Mouse (Mus musculus) forebrain, embryonic 16.5 days (tissue): ENCODE results near the gene Dpp8. TPM values are rescaled to one million over a fixed set of nuclear protein-coding genes. Genes with fewer than 3 reads are reported as not detected.

Experiments
- ATAC-seq: fragments of 200-750 bp; cut with Nextera tagmentation; 2 replicates; pipeline ENCODE4 v1.8.0; 2017; ENCODE audit warnings: mild to moderate bottlenecking, moderate library complexity
- H3K27ac ChIP-seq: fragments of 300-500 bp; sonication (generic); 2 replicates; pipeline ENCODE4 v1.5.1; 2014; ENCODE audit warnings: low read length, control low read depth
- H3K27me3 ChIP-seq: fragments of 300-500 bp; sonication (generic); replicated peaks from 2 replicates; pipeline ENCODE4 v1.6.1; 2014; ENCODE audit warnings: low read length; ENCODE audit not compliant: control insufficient read depth, insufficient read depth
- H3K36me3 ChIP-seq: fragments of 300-500 bp; sonication (generic); 2 replicates; pipeline ENCODE4 v1.6.1; 2014; ENCODE audit not compliant: control insufficient read depth, insufficient read depth
- H3K4me1 ChIP-seq: fragments of 300-500 bp; sonication (generic); replicated peaks from 2 replicates; pipeline ENCODE4 v1.6.1; 2014; ENCODE audit warnings: low read length; ENCODE audit not compliant: control insufficient read depth, insufficient read depth
- H3K4me2 ChIP-seq: fragments of 300-500 bp; sonication (generic); 2 replicates; pipeline ENCODE4 v1.6.1; 2014; ENCODE audit warnings: mild to moderate bottlenecking, low read length, control low read depth
- H3K4me3 ChIP-seq: fragments of 300-500 bp; sonication (generic); replicated peaks from 2 replicates; pipeline ENCODE4 v1.5.1; 2014; ENCODE audit warnings: mild to moderate bottlenecking, low read length, control low read depth
- H3K9ac ChIP-seq: fragments of 300-500 bp; sonication (generic); replicated peaks from 2 replicates; pipeline ENCODE4 v1.6.1; 2014; ENCODE audit warnings: low read depth, low read length, control low read depth
- H3K9me3 ChIP-seq: fragments of 300-500 bp; sonication (generic); 2 replicates; pipeline ENCODE4 v1.6.1; 2016; ENCODE audit warnings: low read length; ENCODE audit not compliant: control insufficient read depth
- WGBS: fragments of 180-500 bp; shearing (Covaris S2); extraction: QIAGEN DNeasy Blood & Tissue Kit; methylation state at CpG from one replicate; pipeline ENCODE4 v1.1.7; 2014; 5-methylcytosine and 5-hydroxymethylcytosine counted together
- polyA plus RNA-seq: library from polyadenylated mRNA; unstranded; fragments of >200 nt; fragmentation: Nextera tagmentation; extraction: Ambion mirVana; gene quantifications from 2 replicates; pipeline ENCODE4 v1.2.1, GENCODE M21; 2015

The Dpp8 gene
- polyA plus RNA-seq, 1 experiment from 2014 or later = 46.4 TPM

DNA sequence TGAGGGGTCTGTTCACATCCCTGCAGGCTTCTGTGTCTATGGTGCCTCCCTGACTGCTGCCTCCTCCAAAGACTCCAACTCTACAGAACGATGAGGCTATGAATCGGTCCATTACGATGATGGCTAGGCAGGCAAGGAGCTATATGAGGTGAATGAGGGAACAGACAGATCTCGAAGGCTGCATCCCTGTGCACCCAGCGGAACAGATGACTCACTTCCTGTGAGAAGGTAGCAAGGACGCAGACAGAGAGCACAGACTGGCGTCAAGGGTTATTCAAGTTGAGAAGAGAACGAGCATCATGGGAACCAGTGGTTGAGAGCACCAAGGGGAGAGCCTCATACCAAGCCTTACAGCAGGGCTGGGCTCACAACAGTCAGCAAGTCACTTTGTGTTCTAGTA lies 21.6 kb upstream of the Dpp8 start:
- peaks cover 5% of the 10 kb centered on the region for H3K4me1 ChIP-seq
- 85% methylated on average over 8 of the region's 8 CpGs for WGBS

DNA sequence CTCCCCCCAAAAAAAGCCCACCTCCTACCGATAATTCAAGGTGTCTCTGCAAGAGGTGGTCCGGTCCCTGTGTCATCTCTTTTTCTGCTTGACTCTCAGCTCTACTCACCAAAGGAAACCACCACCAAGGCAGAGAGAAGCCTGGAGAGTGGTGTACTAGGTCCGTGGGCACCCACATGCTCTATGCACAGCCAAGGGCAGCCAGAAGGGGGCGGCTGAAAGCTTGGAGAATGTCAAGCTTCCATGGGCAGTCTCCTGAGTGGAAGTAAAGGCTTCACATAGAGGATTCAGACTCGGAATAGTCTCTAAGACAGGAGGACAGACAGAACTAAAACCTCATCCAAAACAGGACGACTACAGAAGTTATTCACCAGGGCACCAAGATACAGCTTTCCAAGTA lies 20.9 kb upstream of the Dpp8 start:
- no peak overlapping the region for H3K4me2 ChIP-seq
- no peaks in the 10 kb centered on the region for H3K27me3 ChIP-seq
- no peak overlapping the region for H3K9ac ChIP-seq
- 57% methylated on average over 6 of the region's 6 CpGs for WGBS
- peaks cover 6% of the 10 kb centered on the region for H3K36me3 ChIP-seq
- no peak overlapping the region for H3K27ac ChIP-seq
- peaks cover 11% of the 10 kb centered on the region for H3K4me1 ChIP-seq
- H3K9me3 ChIP-seq = no peaks in the 10 kb centered on the region
- no peak for ATAC-seq
- H3K4me3 ChIP-seq = no peak overlapping the region

More for the DNA sequence above, 21.6 kb upstream of the Dpp8 start:
- Histone ChIP-seq H3K36me3 (peaks cover 11% of the 10 kb centered on the region), H3K4me2 (no peak overlapping the region), H3K27me3 (no peaks in the 10 kb centered on the region), H3K9me3 (no peaks in the 10 kb centered on the region), H3K27ac (no peak overlapping the region), H3K4me3 (no peak overlapping the region), H3K9ac (no peak overlapping the region)
- ATAC-seq = no peak

DNA sequence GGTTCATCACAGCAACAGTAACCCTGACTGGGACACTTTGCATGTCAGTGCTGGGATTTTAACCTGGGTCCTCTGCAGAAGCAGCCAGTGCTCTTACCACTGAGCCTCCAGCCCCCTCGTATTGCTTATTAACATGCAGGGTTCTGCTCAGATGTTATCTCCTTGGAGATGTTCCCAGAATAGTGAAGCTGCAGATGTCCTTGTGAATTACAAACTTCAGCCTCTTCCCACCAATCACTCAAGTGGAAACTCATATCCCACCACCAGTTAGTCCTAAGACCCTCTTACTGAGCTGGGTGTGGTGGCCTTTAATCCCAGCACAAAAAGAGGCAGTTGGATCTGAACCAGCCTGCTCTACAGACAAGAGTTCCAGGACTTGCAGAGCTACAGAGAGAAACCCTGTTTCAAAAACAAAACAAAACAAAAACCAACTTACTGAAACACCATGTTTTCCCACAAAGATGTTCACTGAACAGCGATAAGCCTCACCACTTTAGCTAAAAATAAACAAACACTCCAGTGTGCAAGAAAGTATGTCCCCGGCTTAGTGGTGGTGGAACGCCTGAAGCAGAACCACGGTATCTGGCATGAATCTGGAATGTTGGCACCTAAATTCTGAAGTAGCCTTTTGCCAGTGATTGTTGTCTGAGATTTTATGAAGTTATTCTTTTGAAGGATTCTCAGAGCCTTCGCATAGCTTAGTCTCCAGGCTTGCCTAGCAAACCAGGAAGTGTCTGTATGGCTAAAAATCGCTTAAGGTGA lies 16.6 kb upstream of the Dpp8 start:
- no peaks in the 10 kb centered on the region for H3K27me3 ChIP-seq
- no peaks in the 10 kb centered on the region for H3K36me3 ChIP-seq
- H3K27ac ChIP-seq = peak overlapping the region; percentile 11; the same call in 1 of the 2 replicates
- H3K9ac ChIP-seq = no peak overlapping the region
- no peak overlapping the region for H3K4me2 ChIP-seq
- ATAC-seq = no peak
- WGBS = 66% methylated on average over 7 of the region's 7 CpGs
- H3K4me3 ChIP-seq = no peak overlapping the region
- no peaks in the 10 kb centered on the region for H3K9me3 ChIP-seq
- peaks cover 51% of the 10 kb centered on the region for H3K4me1 ChIP-seq

DNA sequence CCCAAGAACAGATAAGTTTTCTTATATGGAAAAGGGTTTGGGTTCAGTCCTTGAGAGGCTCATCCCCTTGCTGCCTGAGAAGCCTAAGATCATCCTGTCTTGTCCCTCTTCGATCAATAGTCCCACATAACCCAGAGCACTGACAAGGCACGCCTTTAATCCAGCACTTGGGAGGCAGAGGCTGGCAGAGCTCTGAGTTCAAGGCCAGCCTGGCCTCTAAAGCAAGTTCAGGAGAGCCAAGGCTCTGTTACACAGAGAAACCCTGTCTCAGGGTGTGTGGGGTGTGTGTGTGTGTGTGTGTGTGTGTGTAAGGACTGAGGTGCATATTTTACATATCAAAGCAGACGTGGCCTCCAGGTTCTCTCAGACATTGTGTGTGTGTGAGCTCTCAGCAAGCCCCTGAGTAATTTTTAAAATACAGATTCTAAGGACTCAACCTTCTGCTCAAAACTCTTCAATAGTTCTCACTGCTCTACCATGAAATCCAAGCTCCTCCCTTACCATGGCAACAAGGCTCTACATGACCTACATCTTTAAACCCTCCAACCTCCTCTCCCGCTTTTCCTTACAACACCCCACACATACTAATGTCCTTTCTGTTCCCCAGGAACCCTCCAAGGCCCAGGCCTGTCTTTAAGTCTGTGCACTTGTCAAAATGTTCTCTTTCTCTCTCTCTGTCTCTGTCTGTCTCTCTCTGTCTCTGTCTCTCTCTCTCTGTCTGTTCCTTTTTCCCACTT lies 15.8 kb upstream of the Dpp8 start:
- H3K27ac ChIP-seq = peak overlapping the region; percentile 45; the same call in 1 of the 2 replicates
- H3K4me1 ChIP-seq = peaks cover 51% of the 10 kb centered on the region
- H3K27me3 ChIP-seq = no peaks in the 10 kb centered on the region
- no peak for ATAC-seq
- no peaks in the 10 kb centered on the region for H3K9me3 ChIP-seq
- H3K4me3 ChIP-seq = no peak overlapping the region
- H3K4me2 ChIP-seq = no peak overlapping the region; the same call in 1 of the 2 replicates
- H3K36me3 ChIP-seq = no peaks in the 10 kb centered on the region
- 71% methylated on average over 4 of the region's 4 CpGs for WGBS
- H3K9ac ChIP-seq = no peak overlapping the region

DNA sequence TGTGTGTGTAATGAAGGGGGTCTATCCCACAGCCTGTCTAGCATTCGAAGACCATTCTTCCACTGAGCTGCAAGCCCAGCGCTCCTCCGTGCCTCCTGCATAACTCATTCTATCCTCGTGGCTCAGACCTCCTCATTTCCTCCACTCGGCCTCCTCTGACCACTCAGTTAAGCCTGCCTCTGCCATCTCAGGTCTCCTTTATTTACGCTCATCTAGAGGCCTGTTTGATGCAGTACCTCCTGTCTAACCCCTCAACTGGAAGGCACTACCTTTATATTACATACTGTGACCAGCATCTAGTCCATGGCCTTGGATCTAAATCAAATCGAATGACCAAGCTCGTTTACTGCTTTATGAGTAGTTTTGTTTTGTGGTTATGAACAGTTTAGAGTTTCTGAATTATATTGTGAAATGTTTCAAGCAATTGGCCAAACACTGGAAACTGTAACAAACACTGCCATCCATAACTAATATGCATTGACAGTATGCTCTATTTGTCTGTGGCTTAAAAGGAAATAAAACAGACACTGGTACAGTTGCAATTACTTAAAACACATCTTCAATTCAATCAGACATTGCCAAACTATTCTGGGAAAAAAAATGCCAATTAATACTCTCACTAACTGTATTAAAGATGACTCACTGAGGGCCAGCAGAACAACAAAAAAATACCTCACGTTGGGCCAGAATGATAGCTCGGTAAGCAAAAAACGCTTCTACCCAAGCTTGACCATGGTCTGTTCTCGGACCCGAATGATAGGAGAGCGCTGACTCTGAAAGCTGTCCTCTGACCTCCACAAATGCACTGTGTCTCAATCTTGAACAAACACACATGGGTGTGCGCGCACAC lies 15.0 kb upstream of the Dpp8 start:
- Histone ChIP-seq H3K9me3 (no peaks in the 10 kb centered on the region), H3K4me1 (peaks cover 55% of the 10 kb centered on the region), H3K27me3 (no peaks in the 10 kb centered on the region), H3K4me2 (no peak overlapping the region), H3K9ac (no peak overlapping the region), H3K4me3 (no peak overlapping the region), H3K36me3 (no peaks in the 10 kb centered on the region), H3K27ac (peak overlapping the region; percentile 45; the same call in 1 of the 2 replicates)
- WGBS = 79% methylated on average over 16 of the region's 16 CpGs
- ATAC-seq = no peak

DNA sequence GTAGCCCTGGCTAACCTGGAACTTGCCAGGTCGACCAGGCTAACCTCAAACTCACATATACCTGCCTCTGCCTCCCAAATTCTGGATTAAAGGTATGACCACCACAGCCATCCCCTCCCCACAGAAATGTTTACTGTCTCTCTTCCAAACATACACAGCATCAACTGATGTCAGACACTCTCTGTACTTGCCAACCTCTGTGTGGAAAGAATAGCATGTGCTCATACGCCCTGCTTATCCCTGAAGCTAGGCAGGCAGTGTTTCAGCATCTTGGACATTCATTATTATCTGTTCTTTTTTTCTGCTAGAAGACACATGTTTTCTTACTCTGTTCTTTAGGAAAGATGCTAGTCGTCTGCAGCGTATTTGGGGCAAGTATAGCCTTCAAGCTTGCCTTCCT lies 14.3 kb upstream of the Dpp8 start:
- Histone ChIP-seq H3K4me1 (peaks cover 60% of the 10 kb centered on the region), H3K9ac (no peak overlapping the region)

DNA sequence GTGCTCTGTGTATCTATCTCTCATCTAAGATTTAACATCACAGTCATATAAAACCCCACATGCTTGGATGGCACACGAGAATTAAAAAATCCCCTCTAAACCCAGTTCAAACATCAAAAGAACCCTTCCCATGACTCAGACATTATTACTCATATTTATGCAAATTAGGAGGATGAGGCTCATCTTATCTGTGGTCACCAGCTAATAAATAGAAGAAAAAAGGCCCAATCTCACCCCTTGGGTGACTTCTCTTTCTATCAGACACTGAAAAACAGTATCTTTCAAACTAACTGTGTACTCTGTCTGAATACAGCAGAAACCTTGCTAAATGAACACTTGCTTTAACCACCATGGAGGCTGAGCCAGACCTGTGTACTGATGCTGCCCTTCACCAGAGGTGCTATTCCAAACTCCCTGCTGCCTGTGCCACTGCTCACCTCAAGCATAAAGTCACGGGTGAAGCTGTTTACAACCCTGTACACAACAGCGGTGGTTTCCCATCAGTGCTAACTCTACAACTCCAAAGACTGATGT lies 13.6 kb upstream of the Dpp8 start:
- WGBS = 75% methylated on average over 3 of the region's 3 CpGs
- Histone ChIP-seq H3K36me3 (no peaks in the 10 kb centered on the region), H3K9ac (0 out of 2 replicates have a peak overlapping the region, but pooled peaks have one; percentile 23), H3K4me3 (no peak overlapping the region), H3K27me3 (no peaks in the 10 kb centered on the region), H3K9me3 (no peaks in the 10 kb centered on the region), H3K4me1 (peaks cover 60% of the 10 kb centered on the region), H3K27ac (no peak overlapping the region), H3K4me2 (peak overlapping the region; percentile 58)
- no peak for ATAC-seq

More for the DNA sequence above, 14.3 kb upstream of the Dpp8 start:
- Histone ChIP-seq H3K27me3 (no peaks in the 10 kb centered on the region), H3K4me2 (no peak overlapping the region), H3K36me3 (no peaks in the 10 kb centered on the region), H3K4me3 (no peak overlapping the region), H3K9me3 (no peaks in the 10 kb centered on the region), H3K27ac (no peak overlapping the region)
- ATAC-seq = no peak
- 81% methylated on average over 4 of the region's 4 CpGs for WGBS

DNA sequence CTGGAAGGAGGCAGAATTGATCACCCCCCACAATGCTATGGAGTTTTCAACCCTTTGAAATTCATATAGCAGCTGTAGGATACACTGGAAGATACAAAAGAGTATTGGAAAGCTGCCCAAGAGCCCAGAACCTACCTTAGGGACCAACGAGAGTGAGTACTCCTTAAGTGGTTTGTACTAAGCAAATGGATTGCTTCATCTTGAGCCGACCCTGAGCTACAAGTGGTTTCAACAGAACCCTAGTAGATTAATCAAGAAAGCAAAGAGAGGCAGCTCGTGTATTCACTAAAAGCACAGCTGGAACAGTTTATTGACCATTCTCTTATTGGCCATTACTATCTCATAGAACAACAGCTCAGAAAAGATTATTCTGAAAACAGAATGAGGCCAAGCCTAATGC lies 13.1 kb upstream of the Dpp8 start:
- peaks cover 60% of the 10 kb centered on the region for H3K4me1 ChIP-seq

More for the DNA sequence above, 13.1 kb upstream of the Dpp8 start:
- Histone ChIP-seq H3K36me3 (no peaks in the 10 kb centered on the region), H3K4me3 (no peak overlapping the region), H3K27ac (no peak overlapping the region), H3K9me3 (no peaks in the 10 kb centered on the region), H3K27me3 (no peaks in the 10 kb centered on the region), H3K4me2 (peak overlapping the region; percentile 58), H3K9ac (no peak overlapping the region)
- 46% methylated on average over 3 of the region's 3 CpGs for WGBS
- no peak for ATAC-seq
